Mouse (Mus musculus) spleen, postnatal 14 days (tissue): ENCODE results near the gene Lcmt2.
"Not testable (repeated sequence)": the region's sequence is repeated elsewhere in the genome, so short reads cannot be mapped to it uniquely, and the experiment has no call there.

ENCODE experiments used
- DNase-seq, 2 experiments: peaks; one replicate each; pipeline ENCODE4 v3.0.0; 2021 to 2022; ENCODE audit warnings: low spot score in 2 of 2

Gene Lcmt2

DNA sequence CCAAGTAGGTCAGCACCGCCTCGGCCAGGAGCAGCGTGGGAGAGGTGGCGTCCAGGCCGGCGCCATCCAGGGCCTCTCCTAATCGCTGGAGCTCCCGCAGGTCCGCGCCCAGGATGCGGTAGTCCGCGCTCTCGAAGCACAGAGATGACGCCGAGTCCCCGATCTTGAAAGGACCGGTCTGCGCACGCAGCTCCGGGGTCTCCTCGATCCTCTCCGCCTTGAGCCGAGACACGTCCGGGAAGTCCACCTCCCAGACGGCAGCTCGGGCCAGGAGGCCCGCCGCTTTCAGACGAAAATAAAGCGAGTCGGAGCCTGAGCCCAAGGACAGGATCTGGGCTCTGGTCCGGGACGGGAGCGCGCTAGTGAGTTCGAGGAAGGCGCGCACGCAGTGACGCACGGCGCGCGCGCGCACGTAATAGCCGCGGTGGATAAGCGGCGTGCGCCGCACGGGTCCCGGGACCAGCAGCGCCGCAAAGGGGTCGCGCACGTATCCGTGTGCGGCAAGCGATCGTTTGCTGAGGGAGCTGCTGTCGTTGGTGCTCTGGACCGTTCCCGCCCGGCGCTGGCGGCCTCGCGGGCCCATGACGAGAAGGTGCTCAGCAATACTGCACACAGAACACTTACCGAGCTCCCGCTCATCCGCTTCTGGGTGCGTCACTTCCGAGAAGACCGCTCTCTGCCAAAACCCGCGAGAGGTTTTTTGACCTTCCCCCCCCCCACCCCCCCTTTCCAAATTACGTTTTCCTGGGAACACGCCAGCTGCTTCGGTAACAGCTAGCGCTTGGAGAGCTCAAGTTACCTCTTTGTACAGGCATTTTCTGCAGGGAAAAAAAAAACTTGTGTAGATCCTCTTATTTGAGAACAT, at the start of gene Lcmt2, which contains the start of gene Adal:
Lcmt2 (minus strand) TSS at position 636 of the 865 bp plus-strand sequence.
Adal (plus strand) TSS at position 411 of the 865 bp plus-strand sequence.
- DNase-seq = peak; percentile 74 to 88

DNA sequence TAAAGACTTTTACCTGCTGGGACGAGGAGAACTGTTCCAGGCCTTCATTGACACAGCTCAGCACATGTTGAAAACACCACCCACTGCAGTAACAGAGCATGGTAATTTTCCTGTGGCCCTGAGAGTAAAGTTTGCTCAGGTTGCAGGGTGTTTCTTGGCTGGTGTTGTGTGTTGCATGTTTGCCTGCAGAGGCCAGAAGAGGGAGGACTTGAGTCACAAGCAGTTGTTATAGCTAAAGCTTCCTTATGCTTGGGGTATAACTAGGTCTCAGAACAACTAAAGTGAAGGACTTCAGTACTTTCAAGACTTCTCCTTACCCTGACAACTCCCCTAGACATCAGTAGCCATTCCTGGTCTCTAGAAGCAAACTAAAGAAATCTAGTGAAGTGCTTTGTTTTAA, 48.1 kb upstream of the Lcmt2 start:
- DNase-seq = no peak

- no peak for DNase-seq
These were observed 43.7 kb upstream of the Lcmt2 start for GRCm38 (mm10) chr2:121184142-121184541.

- DNase-seq = no peak
These were observed 43.0 kb upstream of the Lcmt2 start for GRCm38 (mm10) chr2:121183431-121183830.

GRCm38 (mm10) chr2:121178828-121179479, 38.5 kb upstream of the Lcmt2 start:
- DNase-seq = no peak

- peak; percentile 85 for DNase-seq
These were observed 30.7 kb upstream of the Lcmt2 start, which contains the start of gene Zscan29 for GRCm38 (mm10) chr2:121170980-121171742. Gene Zscan29 (minus strand): TSS chr2:121171125.

DNA sequence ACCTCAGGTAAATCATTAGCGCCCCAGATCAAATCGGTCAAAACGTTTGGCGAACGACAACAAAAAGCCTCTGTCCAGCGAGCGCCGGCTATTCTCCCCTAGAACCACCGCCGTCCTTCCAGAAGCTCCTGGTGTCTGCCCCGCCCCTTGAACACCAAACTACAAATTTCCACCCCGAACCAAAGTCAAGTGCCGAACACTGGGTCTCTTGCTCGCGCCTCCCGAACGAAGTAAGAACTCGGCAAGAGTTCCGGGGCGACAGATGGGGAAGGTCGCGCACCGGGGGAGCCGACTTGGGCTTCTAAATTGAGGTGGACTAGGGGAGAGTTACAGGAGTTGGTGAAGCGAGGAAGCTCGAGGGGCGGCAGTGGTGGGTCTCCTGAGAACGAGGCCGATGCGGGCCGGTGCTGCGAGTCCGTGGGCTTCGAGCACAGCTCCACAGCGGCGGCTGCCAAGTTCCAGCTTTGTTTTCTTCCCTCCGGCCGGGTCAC, 30.1 kb upstream of the Lcmt2 start, which contains the start of gene Tubgcp4:
Tubgcp4 (plus strand) TSS at position 174 of the 491 bp plus-strand sequence.
- peak in 1 of 2 experiments; percentile 23 for DNase-seq

DNA sequence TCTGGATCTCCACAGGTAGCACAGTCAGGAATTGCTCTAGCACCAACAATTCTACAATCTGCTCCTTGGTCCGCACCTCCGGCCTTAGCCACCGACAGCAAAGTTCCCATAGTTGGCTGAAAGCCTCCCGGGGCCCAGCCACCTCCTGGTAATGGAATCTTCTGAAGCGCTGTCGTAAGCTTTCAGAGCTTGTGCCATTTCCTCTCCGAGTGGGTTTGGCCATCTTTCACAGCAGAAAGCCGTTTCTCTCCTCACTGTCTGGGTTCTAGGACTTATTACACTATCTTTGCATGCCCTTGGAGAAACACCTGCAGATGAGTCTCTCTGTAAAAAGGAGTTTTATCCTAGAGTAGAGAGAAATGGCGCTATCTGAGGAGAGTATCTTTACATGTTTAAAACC, 29.4 kb upstream of the Lcmt2 start:
- peak in 1 of 2 experiments; percentile 4 for DNase-seq

DNA sequence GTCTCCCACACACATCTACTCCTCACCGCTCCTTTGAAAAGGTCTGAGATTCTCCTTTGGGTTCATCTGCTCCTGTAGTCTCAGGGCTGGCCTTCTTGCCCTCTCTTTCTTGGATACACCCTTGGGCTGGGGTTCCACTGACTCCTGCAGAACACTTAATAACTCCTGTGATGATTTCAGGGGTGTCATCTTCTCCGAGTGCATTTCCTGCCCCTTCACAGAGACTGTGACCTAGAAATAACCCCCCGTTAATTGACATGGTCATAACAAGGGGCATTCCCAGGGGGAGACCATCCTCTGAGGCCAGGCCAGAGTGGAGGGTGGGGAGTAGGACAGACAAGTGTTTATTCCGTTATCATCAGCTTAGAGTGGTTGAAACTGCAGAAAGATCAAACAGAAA, 28.7 kb upstream of the Lcmt2 start:
- no peak for DNase-seq

GRCm38 (mm10) chr2:121153100-121153499, 12.6 kb upstream of the Lcmt2 start:
- DNase-seq = no peak

DNA sequence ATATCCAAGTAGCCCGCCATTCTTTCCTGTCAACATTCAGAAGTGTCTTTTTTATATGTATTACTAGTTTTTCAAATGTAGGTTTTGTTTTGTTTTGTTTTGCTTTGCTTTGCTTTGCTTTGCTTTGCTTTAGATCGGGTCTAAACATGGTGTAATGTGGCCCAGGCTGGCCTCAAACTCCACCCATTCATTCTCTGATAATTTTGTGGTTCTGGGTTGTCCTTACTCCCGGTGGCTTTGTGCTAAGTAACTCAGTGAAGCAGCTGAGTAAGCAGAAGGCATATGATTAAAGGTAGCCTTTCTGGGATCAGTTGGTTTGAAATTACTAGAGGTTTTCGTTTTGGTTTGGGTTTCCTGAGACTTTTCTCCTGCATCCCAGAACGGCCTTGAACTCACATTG, 9.2 kb upstream of the Lcmt2 start:
- no peak for DNase-seq

DNA sequence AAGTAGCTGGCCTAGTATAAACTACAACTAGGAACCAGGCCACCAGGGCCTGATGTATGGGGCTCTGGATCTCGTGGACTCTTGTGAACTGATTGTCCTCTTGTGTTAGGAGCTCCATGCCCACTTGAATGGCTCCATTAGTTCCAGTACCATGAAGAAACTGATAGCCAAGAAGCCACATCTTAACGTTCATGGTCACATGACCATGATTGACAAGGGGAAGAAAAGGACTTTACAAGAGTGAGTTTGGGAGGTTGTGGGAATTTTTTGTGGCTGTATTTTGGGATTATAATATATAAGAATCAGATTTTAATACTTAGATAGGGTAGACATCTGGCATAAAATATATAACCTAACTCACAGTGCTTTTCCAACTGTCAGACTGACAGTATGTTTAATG, 2.0 kb upstream of the Lcmt2 start:
- no peak for DNase-seq

GRCm38 (mm10) chr2:121141216-121142035, 973 bp upstream of the Lcmt2 start:
- DNase-seq = no peak

DNA sequence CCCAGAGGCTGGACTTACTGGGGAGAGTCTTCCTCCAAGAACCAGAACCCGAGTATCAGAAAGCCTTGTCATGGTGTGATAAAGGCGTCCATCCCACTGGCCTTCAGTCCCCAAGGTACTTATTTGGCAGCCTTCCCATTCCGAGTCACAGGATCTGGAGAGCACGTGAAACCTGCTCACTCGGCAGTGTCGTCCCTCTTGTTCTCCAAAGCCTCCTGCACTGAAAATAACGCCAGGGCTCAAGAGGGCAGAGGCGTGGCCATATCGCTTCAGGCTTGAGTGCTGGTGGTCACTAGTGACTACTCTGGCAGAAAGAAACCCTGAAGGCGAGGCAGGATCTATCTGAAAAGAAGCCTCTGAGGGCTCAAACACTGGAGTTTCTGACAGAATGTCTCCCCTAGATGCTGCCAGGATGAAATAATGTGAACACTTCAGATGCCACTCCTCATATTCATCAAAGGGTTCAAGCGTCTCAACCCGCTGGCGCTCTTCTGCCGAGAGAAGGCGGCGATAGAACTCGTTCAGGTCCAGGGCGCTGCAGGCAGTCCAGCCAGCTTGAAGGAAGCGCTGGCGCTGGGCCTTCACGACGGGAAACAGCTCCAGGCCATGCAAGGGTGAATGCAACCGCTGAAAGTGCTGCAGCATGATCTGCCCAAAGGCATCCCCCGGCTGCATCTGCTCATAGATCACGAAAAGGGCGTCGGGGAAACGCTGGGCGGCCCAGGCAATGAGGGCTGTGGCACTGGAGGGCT, 1.0 kb downstream of the Lcmt2 start:
- peak; percentile 8 to 11 for DNase-seq

- DNase-seq = no peak
These were observed 3.1 kb downstream of the Lcmt2 start for GRCm38 (mm10) chr2:121137371-121137770.

GRCm38 (mm10) chr2:121132822-121133221, 7.6 kb downstream of the Lcmt2 start:
- no peak for DNase-seq

- DNase-seq = no peak
These were observed 11.4 kb downstream of the Lcmt2 start for GRCm38 (mm10) chr2:121128865-121129620.

DNA sequence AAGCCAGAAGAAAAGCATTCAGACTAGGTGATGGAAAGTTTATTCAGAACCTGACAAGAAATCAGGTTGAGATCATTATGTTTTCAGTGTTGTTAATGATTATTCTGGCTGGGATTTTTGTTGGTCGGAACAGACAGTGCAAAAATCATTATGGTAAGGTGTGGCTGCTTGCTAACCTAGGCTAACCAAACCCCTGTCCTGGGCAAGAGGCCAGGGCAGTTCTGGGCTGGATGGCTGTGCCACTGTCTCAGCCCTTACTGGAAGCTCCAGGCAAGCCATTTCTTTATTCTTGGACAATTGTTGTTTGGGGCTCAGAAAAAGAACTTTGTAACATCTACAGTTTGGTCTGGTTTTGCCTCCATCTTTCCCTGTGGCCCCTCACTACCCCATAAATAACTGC, 12.9 kb downstream of the Lcmt2 start:
- no peak for DNase-seq

DNA sequence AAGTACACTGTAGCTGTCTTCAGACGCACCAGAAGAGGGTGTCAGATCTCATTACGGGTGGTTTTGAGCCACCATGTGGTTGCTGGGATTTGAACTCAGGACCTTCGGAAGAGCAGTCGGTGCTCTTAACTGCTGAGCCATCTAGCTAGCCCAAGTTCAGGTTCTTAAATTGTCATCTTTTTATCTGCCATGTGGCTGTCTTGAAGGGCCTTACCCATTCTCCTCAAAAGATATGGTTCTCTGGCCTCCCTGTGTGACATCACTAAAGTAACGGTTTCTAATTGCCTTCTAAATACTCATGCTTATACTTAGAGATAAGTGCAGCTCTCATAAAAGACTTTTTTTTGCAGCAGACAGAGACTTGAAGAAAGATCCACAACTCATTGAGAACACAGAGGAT, 14.2 kb downstream of the Lcmt2 start:
- DNase-seq = not testable (repeated sequence)
